Mouse (Mus musculus): ENCODE data around the gene Gpx5. TPM values are rescaled to one million over a fixed set of nuclear protein-coding genes. Genes with fewer than 3 reads are reported as not detected.

The Gpx5 gene
- polyA plus RNA-seq, 1 experiment from 2014 or later = not detected

DNA sequence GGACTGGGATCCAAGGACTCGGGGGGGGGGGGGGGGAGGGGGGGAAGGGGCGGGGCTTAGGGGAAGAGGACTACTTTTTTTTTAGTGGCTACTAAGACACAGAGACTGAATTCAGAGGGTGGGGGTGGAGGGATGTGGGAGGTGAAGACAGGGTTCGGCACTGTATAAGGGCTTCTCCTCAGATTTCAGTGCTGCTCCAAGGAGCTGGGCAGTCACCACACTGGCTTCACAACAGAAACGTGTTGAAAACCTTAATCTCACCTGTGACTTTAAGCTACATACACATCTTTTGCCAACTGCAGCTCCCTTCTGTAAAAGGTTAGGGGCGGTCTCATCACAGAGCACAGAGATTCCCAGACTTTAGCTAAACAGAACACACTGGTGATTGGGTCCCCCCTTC, 20.3 kb upstream of the Gpx5 start:
- H3K9ac ChIP-seq (ENCODE audit: low read depth, low read length) = no peak overlapping the region
- WGBS = 39% methylated on average over 4 of the region's 5 CpGs
- H3K4me2 ChIP-seq (ENCODE audit: low read length) = no peak overlapping the region
- H3K4me1 ChIP-seq (ENCODE audit: control insufficient read depth, insufficient read depth, low read depth, low read length) = no peaks in the 10 kb centered on the region
- H3K4me3 ChIP-seq (ENCODE audit: low read length) = no peak overlapping the region
- H3K36me3 ChIP-seq (ENCODE audit: control insufficient read depth, insufficient read depth, low read length) = no peaks in the 10 kb centered on the region
- no peak for ATAC-seq
- no peak overlapping the region for H3K27ac ChIP-seq (ENCODE audit: low read depth, low read length)
- no peaks in the 10 kb centered on the region for H3K9me3 ChIP-seq (ENCODE audit: control insufficient read depth, low read length)
- no peaks in the 10 kb centered on the region for H3K27me3 ChIP-seq (replicated peaks; ENCODE audit: control insufficient read depth, insufficient read depth, low read length)

DNA sequence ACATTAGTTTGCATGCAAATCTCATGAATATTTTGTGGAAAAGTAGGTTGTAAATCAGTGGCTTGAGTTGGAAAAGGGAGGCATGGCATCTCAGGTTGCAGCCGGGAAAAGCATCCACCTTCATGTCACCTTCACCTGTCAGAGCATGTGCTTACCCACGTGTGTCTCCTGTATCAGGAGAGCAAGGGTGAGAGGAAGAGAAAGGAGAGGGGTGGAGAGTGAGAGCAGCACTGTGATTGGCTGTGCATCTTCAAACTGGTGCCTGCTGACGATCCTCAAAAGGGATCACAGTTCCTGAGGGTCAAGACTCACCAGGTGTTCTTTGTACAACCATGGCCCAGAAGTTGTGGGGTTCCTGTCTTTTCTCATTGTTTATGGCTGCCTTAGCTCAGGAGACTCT, 19.4 kb upstream of the Gpx5 start, which contains the start of gene Gpx6:
Gene Gpx6, plus strand, starts transcription at position 200 of the 400 bp plus-strand sequence.
- WGBS = 18% methylated on average over 3 of the region's 3 CpGs
- no peaks in the 10 kb centered on the region for H3K9me3 ChIP-seq (ENCODE audit: control insufficient read depth, low read length)

DNA sequence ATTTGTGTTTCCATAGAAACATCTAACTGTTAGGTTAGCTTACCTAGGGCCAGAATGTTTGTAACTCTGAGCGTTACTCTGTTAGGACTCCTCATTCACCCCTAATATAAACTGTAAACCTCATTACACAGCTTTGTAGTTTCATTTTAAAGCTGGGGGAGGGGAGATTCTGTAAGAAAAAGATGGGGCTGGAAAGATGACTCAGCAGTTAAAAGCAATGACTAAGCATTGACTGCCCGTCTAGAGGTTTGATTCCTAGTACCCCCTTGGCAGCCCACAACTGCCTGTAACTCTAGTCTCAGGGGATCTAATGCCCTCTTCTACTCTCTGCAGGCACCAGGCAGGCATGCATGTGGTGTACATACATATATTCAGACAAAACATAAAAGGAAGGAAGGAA, 17.3 kb upstream of the Gpx5 start:
- ATAC-seq = no peak

More for the DNA sequence above, 19.4 kb upstream of the Gpx5 start, which contains the start of gene Gpx6:
- Histone ChIP-seq H3K4me1 (ENCODE audit: control insufficient read depth, insufficient read depth, low read depth, low read length) (no peaks in the 10 kb centered on the region), H3K4me2 (ENCODE audit: low read length) (no peak within 1 kb of the TSS), H3K36me3 (ENCODE audit: control insufficient read depth, insufficient read depth, low read length) (no peaks in the 10 kb centered on the region), H3K27ac (ENCODE audit: low read depth, low read length) (no peak within 1 kb of the TSS), H3K9ac (ENCODE audit: low read depth, low read length) (no peak within 1 kb of the TSS), H3K4me3 (ENCODE audit: low read length) (no peak within 1 kb of the TSS), H3K27me3 (replicated peaks; ENCODE audit: control insufficient read depth, insufficient read depth, low read length) (no peaks in the 10 kb centered on the region)
- ATAC-seq = no peak

DNA sequence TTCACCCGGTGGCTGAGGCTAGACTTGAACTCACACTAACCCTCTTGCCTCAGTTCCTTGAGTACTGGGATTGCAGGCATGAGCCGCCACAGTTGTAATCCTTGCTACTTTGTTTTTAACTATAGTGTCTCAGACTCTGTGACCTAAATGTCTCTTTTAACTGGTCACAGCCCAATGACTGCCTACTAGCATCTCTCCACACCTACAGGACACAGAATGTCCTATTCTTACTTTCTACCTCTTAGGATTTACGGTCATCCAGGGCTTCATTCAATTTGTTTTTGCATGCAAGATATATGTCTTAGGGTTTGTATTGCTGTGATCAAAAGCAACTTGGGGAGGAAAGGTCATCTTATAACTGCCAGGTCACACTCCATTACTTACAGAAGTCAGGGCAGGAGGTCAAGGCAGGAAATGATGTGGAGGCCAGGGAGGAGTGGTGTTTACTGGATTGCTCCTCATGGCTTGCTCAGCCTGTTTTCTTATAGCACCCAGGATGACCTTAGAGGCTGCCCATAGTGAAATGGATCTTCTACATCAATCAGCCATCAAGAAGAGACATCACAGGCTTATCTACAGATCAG, 12.0 kb upstream of the Gpx5 start:
- H3K9ac ChIP-seq (ENCODE audit: low read depth, low read length) = no peak overlapping the region
- H3K4me1 ChIP-seq (ENCODE audit: control insufficient read depth, insufficient read depth, low read depth, low read length) = no peaks in the 10 kb centered on the region
- no peak overlapping the region for H3K4me3 ChIP-seq (ENCODE audit: low read length)
- no peak overlapping the region for H3K4me2 ChIP-seq (ENCODE audit: low read length)
- no peak overlapping the region for H3K27ac ChIP-seq (ENCODE audit: low read depth, low read length)
- WGBS = 79% methylated on average over 3 of the region's 3 CpGs
- no peaks in the 10 kb centered on the region for H3K27me3 ChIP-seq (replicated peaks; ENCODE audit: control insufficient read depth, insufficient read depth, low read length)
- no peak for ATAC-seq
- H3K9me3 ChIP-seq (ENCODE audit: control insufficient read depth, low read length) = no peaks in the 10 kb centered on the region
- no peaks in the 10 kb centered on the region for H3K36me3 ChIP-seq (ENCODE audit: control insufficient read depth, insufficient read depth, low read length)

More for the DNA sequence above, 17.3 kb upstream of the Gpx5 start:
- H3K27me3 ChIP-seq (replicated peaks; ENCODE audit: control insufficient read depth, insufficient read depth, low read length) = no peaks in the 10 kb centered on the region
- 62% methylated on average over 2 of the region's 2 CpGs for WGBS
- H3K4me1 ChIP-seq (ENCODE audit: control insufficient read depth, insufficient read depth, low read depth, low read length) = no peaks in the 10 kb centered on the region
- H3K36me3 ChIP-seq (ENCODE audit: control insufficient read depth, insufficient read depth, low read length) = no peaks in the 10 kb centered on the region
- H3K27ac ChIP-seq (ENCODE audit: low read depth, low read length) = no peak overlapping the region
- no peak overlapping the region for H3K4me2 ChIP-seq (ENCODE audit: low read length)
- no peaks in the 10 kb centered on the region for H3K9me3 ChIP-seq (ENCODE audit: control insufficient read depth, low read length)
- no peak overlapping the region for H3K4me3 ChIP-seq (ENCODE audit: low read length)
- H3K9ac ChIP-seq (ENCODE audit: low read depth, low read length) = no peak overlapping the region

GRCm38 (mm10) chr13:21298557-21298956, 6.0 kb upstream of the Gpx5 start:
- Histone ChIP-seq H3K9ac (ENCODE audit: low read depth, low read length) (no peak overlapping the region), H3K27me3 (replicated peaks; ENCODE audit: control insufficient read depth, insufficient read depth, low read length) (no peaks in the 10 kb centered on the region), H3K4me3 (ENCODE audit: low read length) (no peak overlapping the region), H3K4me2 (ENCODE audit: low read length) (no peak overlapping the region), H3K9me3 (ENCODE audit: control insufficient read depth, low read length) (no peaks in the 10 kb centered on the region), H3K27ac (ENCODE audit: low read depth, low read length) (no peak overlapping the region), H3K36me3 (ENCODE audit: control insufficient read depth, insufficient read depth, low read length) (no peaks in the 10 kb centered on the region), H3K4me1 (ENCODE audit: control insufficient read depth, insufficient read depth, low read depth, low read length) (no peaks in the 10 kb centered on the region)
- ATAC-seq = no peak
- 64% methylated on average over 3 of the region's 3 CpGs for WGBS

DNA sequence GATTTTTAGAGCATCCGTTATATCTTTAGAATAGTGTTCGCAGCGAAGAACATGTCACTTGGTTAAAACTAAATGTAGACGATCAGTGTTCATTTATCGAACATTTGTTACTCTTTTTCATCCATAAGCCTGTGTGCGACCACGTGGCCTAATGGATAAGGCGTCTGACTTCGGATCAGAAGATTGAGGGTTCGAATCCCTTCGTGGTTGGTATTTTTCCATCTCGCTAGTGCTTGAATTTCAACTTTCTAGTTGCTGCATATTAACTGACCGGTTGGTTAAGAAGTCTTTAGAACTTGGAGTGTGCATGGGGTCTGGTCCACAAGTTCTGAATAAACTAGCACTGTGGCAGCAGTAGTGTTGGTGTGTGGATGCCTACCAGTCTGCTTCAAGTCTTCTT, 13.0 kb downstream of the Gpx5 start:
- Histone ChIP-seq H3K9ac (ENCODE audit: low read depth, low read length) (no peak overlapping the region), H3K27me3 (replicated peaks; ENCODE audit: control insufficient read depth, insufficient read depth, low read length) (no peaks in the 10 kb centered on the region), H3K36me3 (ENCODE audit: control insufficient read depth, insufficient read depth, low read length) (no peaks in the 10 kb centered on the region), H3K9me3 (ENCODE audit: control insufficient read depth, low read length) (no peaks in the 10 kb centered on the region), H3K4me2 (ENCODE audit: low read length) (peak overlapping the region; percentile 63), H3K27ac (ENCODE audit: low read depth, low read length) (no peak overlapping the region), H3K4me1 (ENCODE audit: control insufficient read depth, insufficient read depth, low read depth, low read length) (peaks cover 8% of the 10 kb centered on the region), H3K4me3 (ENCODE audit: low read length) (peak overlapping the region; percentile 47)
- ATAC-seq = peak; percentile 69
- under 1% methylated on average over 13 of the region's 13 CpGs for WGBS

GRCm38 (mm10) chr13:21279076-21279475, 13.5 kb downstream of the Gpx5 start:
- H3K4me1 ChIP-seq (ENCODE audit: control insufficient read depth, insufficient read depth, low read depth, low read length) = peaks cover 8% of the 10 kb centered on the region
- peak overlapping the region; percentile 47 for H3K4me3 ChIP-seq (ENCODE audit: low read length)
- H3K9ac ChIP-seq (ENCODE audit: low read depth, low read length) = no peak overlapping the region
- ATAC-seq = 0 out of 2 replicates have a peak, but pooled peaks have one; percentile 4
- H3K9me3 ChIP-seq (ENCODE audit: control insufficient read depth, low read length) = no peaks in the 10 kb centered on the region
- no peak overlapping the region for H3K27ac ChIP-seq (ENCODE audit: low read depth, low read length)
- no peaks in the 10 kb centered on the region for H3K27me3 ChIP-seq (replicated peaks; ENCODE audit: control insufficient read depth, insufficient read depth, low read length)
- H3K4me2 ChIP-seq (ENCODE audit: low read length) = peak overlapping the region; percentile 63
- WGBS = 7% methylated on average over 8 of the region's 8 CpGs
- H3K36me3 ChIP-seq (ENCODE audit: control insufficient read depth, insufficient read depth, low read length) = no peaks in the 10 kb centered on the region

GRCm38 (mm10) chr13:21276551-21276950, 16.0 kb downstream of the Gpx5 start:
- H3K27me3 ChIP-seq (replicated peaks; ENCODE audit: control insufficient read depth, insufficient read depth, low read length) = no peaks in the 10 kb centered on the region
- no peaks in the 10 kb centered on the region for H3K9me3 ChIP-seq (ENCODE audit: control insufficient read depth, low read length)
- H3K4me3 ChIP-seq (ENCODE audit: low read length) = peak overlapping the region; percentile 72
- H3K4me2 ChIP-seq (ENCODE audit: low read length) = peak overlapping the region; percentile 89
- H3K27ac ChIP-seq (ENCODE audit: low read depth, low read length) = no peak overlapping the region
- peaks cover 8% of the 10 kb centered on the region for H3K4me1 ChIP-seq (ENCODE audit: control insufficient read depth, insufficient read depth, low read depth, low read length)
- ATAC-seq = no peak
- no peaks in the 10 kb centered on the region for H3K36me3 ChIP-seq (ENCODE audit: control insufficient read depth, insufficient read depth, low read length)
- 0% methylated on average over 9 of the region's 9 CpGs for WGBS
- H3K9ac ChIP-seq (ENCODE audit: low read depth, low read length) = peak overlapping the region; percentile 68

DNA sequence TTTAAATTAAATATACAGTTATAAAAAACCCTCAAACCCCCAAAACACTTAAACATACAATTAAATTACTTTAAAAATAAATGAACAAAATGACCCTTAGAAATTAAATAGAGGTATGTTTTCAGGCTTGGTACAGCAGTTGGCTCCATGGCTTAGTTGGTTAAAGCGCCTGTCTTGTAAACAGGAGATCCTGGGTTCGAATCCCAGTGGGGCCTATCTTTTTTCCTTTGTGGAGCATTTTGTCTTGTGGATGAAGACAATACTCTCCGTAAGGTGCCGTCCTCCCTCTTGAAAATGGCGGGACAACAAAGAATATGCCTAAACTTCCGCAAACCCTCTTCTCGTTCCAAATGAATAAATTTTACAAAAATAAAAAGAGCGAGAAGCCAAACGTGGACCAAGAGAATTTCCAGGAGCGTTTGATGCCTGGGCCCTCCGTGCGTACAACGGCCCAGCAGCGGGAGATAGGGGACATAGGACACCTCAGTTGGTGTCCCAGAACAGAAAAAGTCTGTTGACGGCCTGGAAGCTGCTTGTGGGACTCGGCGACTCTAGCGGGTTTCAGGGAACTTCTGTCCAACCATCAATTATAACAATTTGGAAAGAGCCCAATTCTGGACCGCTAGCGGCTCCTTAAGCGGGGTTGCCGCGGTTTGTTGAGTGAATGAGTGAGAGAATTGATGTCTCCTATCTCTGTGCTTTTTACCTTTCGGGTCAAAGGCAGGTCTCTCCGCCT, 16.5 kb downstream of the Gpx5 start:
- Histone ChIP-seq H3K36me3 (ENCODE audit: control insufficient read depth, insufficient read depth, low read length) (no peaks in the 10 kb centered on the region), H3K27ac (ENCODE audit: low read depth, low read length) (peak overlapping the region; percentile 29; the same call in 1 of the 2 replicates), H3K4me3 (ENCODE audit: low read length) (peak overlapping the region; percentile 72), H3K4me2 (ENCODE audit: low read length) (peak overlapping the region; percentile 89), H3K9ac (ENCODE audit: low read depth, low read length) (peak overlapping the region; percentile 68), H3K4me1 (ENCODE audit: control insufficient read depth, insufficient read depth, low read depth, low read length) (peaks cover 8% of the 10 kb centered on the region), H3K27me3 (replicated peaks; ENCODE audit: control insufficient read depth, insufficient read depth, low read length) (no peaks in the 10 kb centered on the region), H3K9me3 (ENCODE audit: control insufficient read depth, low read length) (no peaks in the 10 kb centered on the region)
- WGBS = under 1% methylated on average over 25 of the region's 25 CpGs
- ATAC-seq = peak; percentile 88
